Mouse (Mus musculus) neural tube, embryonic 12.5 days (tissue): ENCODE results near the gene Olfr1061. TPM values are rescaled to one million over a fixed set of nuclear protein-coding genes. Genes with fewer than 3 reads are reported as not detected.

Experiments used
- polyA plus RNA-seq: library from polyadenylated mRNA; unstranded; fragments of >200 nt; fragmentation: Nextera tagmentation; extraction: Ambion mirVana; gene quantifications from 2 replicates; pipeline ENCODE4 v1.2.1, GENCODE M21; 2016

Olfr1061 gene
- polyA plus RNA-seq, 1 experiment from 2014 or later, result not detected

Other genes starting within 250 kb of the Olfr1061 start
- gene Olfr1043, start 246.5 kb downstream of the Olfr1061 start, polyA plus RNA-seq, result not detected in 2 replicates
- gene Olfr1044, start 236.2 kb downstream of the Olfr1061 start, polyA plus RNA-seq, result not detected in 2 replicates
- not detected in 2 replicates for gene Olfr52, start 228.4 kb downstream of the Olfr1061 start, polyA plus RNA-seq
- gene Olfr1045, start 211.0 kb downstream of the Olfr1061 start, polyA plus RNA-seq, result not detected in 2 replicates
- gene Olfr1046, start 194.7 kb downstream of the Olfr1061 start, polyA plus RNA-seq, result not detected in 2 replicates
- gene Olfr1047, start 182.6 kb downstream of the Olfr1061 start, polyA plus RNA-seq, result not detected in 2 replicates
- not detected in 2 replicates for gene Olfr1048, start 173.8 kb downstream of the Olfr1061 start, polyA plus RNA-seq
- not detected in 2 replicates for gene Olfr1049, start 155.7 kb downstream of the Olfr1061 start, polyA plus RNA-seq
- gene Olfr1051, start 135.0 kb downstream of the Olfr1061 start, polyA plus RNA-seq, result not detected in 2 replicates
- not detected in 2 replicates for gene Olfr1052, start 121.6 kb downstream of the Olfr1061 start, polyA plus RNA-seq
- gene Olfr1053, start 98.8 kb downstream of the Olfr1061 start, polyA plus RNA-seq, result not detected in 2 replicates
- not detected in 2 replicates for gene Olfr1054, start 78.6 kb downstream of the Olfr1061 start, polyA plus RNA-seq
- gene Olfr1055, start 63.8 kb downstream of the Olfr1061 start, polyA plus RNA-seq, result not detected in 2 replicates
- not detected in 2 replicates for gene Olfr1056, start 51.6 kb downstream of the Olfr1061 start, polyA plus RNA-seq
- not detected in 2 replicates for gene Olfr1057, start 35.7 kb downstream of the Olfr1061 start, polyA plus RNA-seq
- gene Olfr1058, start 25.5 kb downstream of the Olfr1061 start, polyA plus RNA-seq, result not detected in 2 replicates
- not detected in 2 replicates for gene Olfr1062, start 12.7 kb upstream of the Olfr1061 start, polyA plus RNA-seq
- not detected in 2 replicates for gene Olfr1065, start 36.5 kb upstream of the Olfr1061 start, polyA plus RNA-seq
- gene Olfr1066, start 42.2 kb upstream of the Olfr1061 start, polyA plus RNA-seq, result not detected in 2 replicates
- not detected in 2 replicates for gene Olfr228, start 73.3 kb upstream of the Olfr1061 start, polyA plus RNA-seq
- gene Olfr1076, start 94.4 kb upstream of the Olfr1061 start, polyA plus RNA-seq, result not detected in 2 replicates
- not detected in 2 replicates for gene Olfr1079, start 128.4 kb upstream of the Olfr1061 start, polyA plus RNA-seq
- gene Olfr1080, start 144.2 kb upstream of the Olfr1061 start, polyA plus RNA-seq, result not detected in 2 replicates
- not detected in 2 replicates for gene Olfr1082, start 184.9 kb upstream of the Olfr1061 start, polyA plus RNA-seq
- gene Olfr1084, start 225.7 kb upstream of the Olfr1061 start, polyA plus RNA-seq, result not detected in 2 replicates
- not detected in 2 replicates for gene Olfr1085, start 248.0 kb upstream of the Olfr1061 start, polyA plus RNA-seq